Mouse (Mus musculus): ENCODE results near the gene Rasgrf2. TPM values are rescaled to one million over a fixed set of nuclear protein-coding genes. Genes with fewer than 3 reads are reported as not detected.

Gene Rasgrf2
- polyA plus RNA-seq, 1 experiment from 2014 or later = 0.19 TPM

DNA sequence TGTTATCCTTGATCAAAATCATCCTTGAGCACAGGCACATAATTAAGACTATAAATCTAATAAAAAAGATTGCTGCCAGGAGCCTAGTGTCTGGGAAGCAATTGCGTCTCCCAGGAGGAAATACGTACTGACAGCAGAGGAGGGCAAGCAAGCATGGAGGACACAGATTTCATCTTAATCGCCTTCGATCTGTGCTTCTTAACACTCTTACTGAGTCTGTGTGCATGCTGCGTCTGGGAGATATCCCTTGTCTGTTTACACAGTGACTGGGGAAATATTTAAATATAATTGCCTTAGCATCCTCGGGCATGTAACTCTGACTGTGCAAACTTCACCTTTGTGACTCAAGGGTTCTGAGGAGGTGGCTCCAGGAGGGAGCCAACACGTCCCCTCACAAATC is 33.0 kb downstream of the Rasgrf2 start:
- no peak overlapping the region for H3K9ac ChIP-seq
- H3K4me2 ChIP-seq = no peak overlapping the region
- WGBS (ENCODE audit: insufficient replicate concordance) = 52% methylated on average over 7 of the region's 7 CpGs
- no peak overlapping the region for H3K4me3 ChIP-seq
- no peaks in the 10 kb centered on the region for H3K9me3 ChIP-seq (replicated peaks)
- H3K27me3 ChIP-seq (replicated peaks) = no peaks in the 10 kb centered on the region
- no peak overlapping the region for H3K27ac ChIP-seq
- H3K4me1 ChIP-seq = no peaks in the 10 kb centered on the region
- H3K36me3 ChIP-seq = no peaks in the 10 kb centered on the region
- no peak for ATAC-seq

DNA sequence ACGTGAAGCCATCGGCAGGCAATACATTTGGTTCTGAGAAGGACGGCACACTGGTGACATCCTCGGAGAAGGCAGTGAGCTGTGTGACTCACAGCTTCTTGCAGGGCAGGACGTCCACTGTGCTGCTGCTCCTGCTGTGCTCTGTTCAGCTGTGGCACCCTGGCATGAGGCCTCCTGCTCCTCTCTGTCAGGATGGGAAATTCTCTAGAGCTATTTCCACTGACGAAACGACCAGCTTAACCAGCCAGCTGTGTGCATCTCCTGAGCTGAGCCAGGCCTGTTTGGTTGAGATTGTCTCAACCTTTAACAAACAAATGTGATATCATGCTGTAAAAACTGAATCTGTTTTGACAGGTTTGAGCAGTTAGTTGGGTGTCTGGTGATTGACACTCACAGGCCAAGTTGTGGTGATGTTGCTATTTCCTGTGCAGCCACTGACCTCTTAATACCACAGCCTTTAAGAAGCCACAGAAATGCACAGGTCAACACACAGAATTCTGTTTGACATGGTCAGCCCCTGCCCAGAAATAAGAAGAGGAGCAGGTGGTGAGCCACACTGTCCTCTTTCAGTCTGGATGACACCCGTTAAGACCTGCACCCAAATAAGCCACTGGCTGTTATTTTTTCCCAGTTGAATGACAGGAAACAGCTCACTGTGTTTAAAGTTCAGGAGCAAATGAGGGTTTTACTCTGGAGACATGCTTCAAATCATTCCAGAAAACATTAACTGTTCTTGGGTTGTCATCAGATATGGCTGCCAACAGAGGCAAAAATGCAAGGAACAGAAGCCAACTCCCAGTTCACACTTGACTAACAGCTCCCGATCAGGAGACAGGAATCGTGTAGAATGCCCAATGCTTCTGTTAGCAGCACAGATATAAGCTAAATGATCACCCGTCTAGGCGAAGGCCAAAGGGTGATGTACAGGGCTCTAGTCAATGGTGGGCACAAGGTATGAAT is 36.0 kb downstream of the Rasgrf2 start:
- Histone ChIP-seq H3K4me3 (no peak overlapping the region), H3K27me3 (replicated peaks) (no peaks in the 10 kb centered on the region), H3K9me3 (replicated peaks) (no peaks in the 10 kb centered on the region), H3K36me3 (no peaks in the 10 kb centered on the region), H3K27ac (no peak overlapping the region), H3K4me2 (no peak overlapping the region), H3K9ac (no peak overlapping the region), H3K4me1 (no peaks in the 10 kb centered on the region)
- no peak for ATAC-seq
- 62% methylated on average over 12 of the region's 12 CpGs for WGBS (ENCODE audit: insufficient replicate concordance)

DNA sequence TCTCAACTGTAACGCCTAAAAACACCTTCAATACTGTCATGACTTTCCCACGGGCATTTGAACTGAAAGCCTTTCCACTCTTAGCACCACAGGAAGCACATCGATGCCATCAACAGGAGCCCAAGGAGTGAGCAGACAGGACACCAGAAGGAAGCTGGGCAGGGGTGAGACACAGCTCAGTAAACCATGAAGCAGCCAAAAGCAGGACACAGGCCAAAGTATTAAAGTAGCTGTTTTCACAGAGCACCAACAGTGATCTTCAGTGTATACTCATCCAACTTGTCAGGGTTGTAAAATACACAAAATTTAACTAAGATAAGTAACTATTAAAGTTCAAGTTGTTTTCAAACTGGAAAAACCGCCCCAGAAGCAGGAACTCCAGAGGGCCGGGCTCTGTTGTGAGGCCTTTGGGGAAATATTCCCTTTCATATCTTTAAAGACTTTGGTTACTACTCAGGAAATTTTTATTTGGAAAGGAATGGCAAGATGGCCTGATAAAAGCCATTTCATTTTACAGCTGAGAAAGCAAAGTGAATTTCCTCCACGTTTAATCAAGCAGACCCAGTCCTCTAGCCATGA is 37.7 kb downstream of the Rasgrf2 start:
- H3K9me3 ChIP-seq (replicated peaks) = no peaks in the 10 kb centered on the region
- H3K4me3 ChIP-seq = no peak overlapping the region
- H3K27me3 ChIP-seq (replicated peaks) = no peaks in the 10 kb centered on the region
- no peaks in the 10 kb centered on the region for H3K36me3 ChIP-seq
- ATAC-seq = no peak
- WGBS (ENCODE audit: insufficient replicate concordance) = 70% methylated on average over 6 of the region's 6 CpGs
- no peak overlapping the region for H3K27ac ChIP-seq
- no peak overlapping the region for H3K9ac ChIP-seq
- no peaks in the 10 kb centered on the region for H3K4me1 ChIP-seq
- H3K4me2 ChIP-seq = no peak overlapping the region

DNA sequence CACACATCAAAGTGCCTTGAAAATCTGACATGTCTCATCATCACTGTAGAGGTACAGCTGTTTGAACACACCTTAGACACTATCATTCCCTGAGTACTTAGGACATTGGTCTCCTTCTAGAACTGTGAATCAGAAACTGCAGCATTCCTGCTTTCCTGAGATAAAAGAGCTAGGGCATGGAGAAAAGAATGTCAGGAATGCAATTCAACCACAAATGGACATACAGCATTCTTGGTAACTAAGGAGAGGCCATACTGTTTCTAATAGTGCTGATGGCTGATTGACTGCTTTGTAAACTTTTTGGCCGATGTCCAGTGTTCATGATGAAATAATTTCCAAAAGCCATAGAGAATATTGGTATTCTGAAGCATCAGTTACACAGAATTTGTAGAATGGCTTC is 58.3 kb downstream of the Rasgrf2 start:
- no peak overlapping the region for H3K27ac ChIP-seq
- 53% methylated on average over 1 of the region's 1 CpGs for WGBS (ENCODE audit: insufficient replicate concordance)

DNA sequence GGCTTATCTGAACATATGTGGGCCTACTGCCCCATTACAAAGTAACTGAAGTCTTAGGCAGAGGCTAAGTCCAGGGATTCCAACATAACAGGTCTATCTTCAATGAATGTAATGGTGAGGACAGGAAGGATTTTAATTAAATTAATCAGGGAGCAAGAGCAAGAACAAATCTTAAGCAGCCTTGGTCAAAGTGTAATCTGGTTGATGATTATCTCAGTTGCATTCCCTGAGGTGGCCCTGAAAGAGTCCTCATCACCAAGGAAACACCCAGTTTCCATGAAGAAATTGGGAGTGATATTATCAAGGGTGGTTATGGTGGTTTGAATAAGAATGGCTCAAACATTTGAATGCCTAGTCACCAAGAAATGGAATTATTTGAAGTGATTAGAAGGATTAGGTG is 62.8 kb downstream of the Rasgrf2 start:
- no peak for ATAC-seq
- no peak overlapping the region for H3K9ac ChIP-seq
- no peak overlapping the region for H3K27ac ChIP-seq
- H3K4me3 ChIP-seq = no peak overlapping the region
- no peaks in the 10 kb centered on the region for H3K9me3 ChIP-seq (replicated peaks)
- no peaks in the 10 kb centered on the region for H3K36me3 ChIP-seq
- no peak overlapping the region for H3K4me2 ChIP-seq
- no peaks in the 10 kb centered on the region for H3K4me1 ChIP-seq
- H3K27me3 ChIP-seq (replicated peaks) = no peaks in the 10 kb centered on the region

More for the DNA sequence above, 58.3 kb downstream of the Rasgrf2 start:
- Histone ChIP-seq H3K27me3 (replicated peaks) (no peaks in the 10 kb centered on the region), H3K36me3 (no peaks in the 10 kb centered on the region), H3K9ac (no peak overlapping the region), H3K4me1 (no peaks in the 10 kb centered on the region), H3K4me2 (no peak overlapping the region), H3K4me3 (no peak overlapping the region), H3K9me3 (replicated peaks) (no peaks in the 10 kb centered on the region)
- no peak for ATAC-seq

DNA sequence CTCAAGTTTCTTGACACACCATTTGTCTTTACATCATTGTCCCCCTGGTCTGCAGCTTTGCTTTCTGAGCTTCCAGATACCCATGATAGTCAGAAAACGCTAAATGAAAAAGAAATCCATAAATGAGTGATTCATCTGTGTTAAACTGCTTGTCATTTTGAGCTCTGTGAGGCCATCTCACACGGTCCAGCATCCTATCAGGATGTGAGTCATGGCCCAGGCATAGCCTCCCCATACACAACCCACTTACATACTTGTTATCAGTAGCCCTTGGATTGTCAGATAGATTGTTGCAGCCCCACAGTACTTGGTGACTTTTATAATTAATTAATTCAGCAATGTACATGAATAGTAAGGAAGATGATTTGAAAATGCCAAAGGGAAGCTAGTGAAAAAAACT is 63.6 kb downstream of the Rasgrf2 start:
- Histone ChIP-seq H3K4me1 (no peaks in the 10 kb centered on the region), H3K9ac (no peak overlapping the region)
- 47% methylated on average over 2 of the region's 2 CpGs for WGBS (ENCODE audit: insufficient replicate concordance)

DNA sequence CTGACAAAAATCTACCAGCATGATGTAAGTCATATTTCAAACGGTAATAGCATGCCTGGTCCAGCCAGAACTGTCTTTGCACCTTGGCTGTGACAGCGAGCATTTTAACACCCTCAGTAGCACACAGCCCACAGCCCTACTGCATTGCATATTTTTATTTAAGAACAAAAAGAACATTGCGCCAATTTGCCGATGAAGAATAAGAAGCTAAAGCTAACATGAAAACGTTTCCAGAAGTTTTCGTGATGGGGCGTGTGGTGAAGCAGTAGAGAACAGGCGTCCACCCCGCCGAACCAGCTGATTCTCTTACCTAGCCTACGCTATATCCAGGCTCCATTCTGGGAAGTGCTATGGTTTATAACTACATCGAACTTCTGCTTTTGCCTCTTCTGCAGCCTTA is 77.7 kb downstream of the Rasgrf2 start:
- H3K4me1 ChIP-seq = no peaks in the 10 kb centered on the region
- H3K9me3 ChIP-seq (replicated peaks) = no peaks in the 10 kb centered on the region
- no peak overlapping the region for H3K27ac ChIP-seq
- no peak overlapping the region for H3K9ac ChIP-seq
- no peak overlapping the region for H3K4me2 ChIP-seq
- no peak for ATAC-seq
- no peaks in the 10 kb centered on the region for H3K36me3 ChIP-seq
- WGBS (ENCODE audit: insufficient replicate concordance) = 75% methylated on average over 12 of the region's 12 CpGs
- H3K4me3 ChIP-seq = no peak overlapping the region
- H3K27me3 ChIP-seq (replicated peaks) = no peaks in the 10 kb centered on the region

More for the DNA sequence above, 63.6 kb downstream of the Rasgrf2 start:
- H3K9me3 ChIP-seq (replicated peaks) = no peaks in the 10 kb centered on the region
- no peaks in the 10 kb centered on the region for H3K27me3 ChIP-seq (replicated peaks)
- no peak overlapping the region for H3K4me2 ChIP-seq
- H3K27ac ChIP-seq = no peak overlapping the region
- H3K4me3 ChIP-seq = no peak overlapping the region
- no peaks in the 10 kb centered on the region for H3K36me3 ChIP-seq
- no peak for ATAC-seq

DNA sequence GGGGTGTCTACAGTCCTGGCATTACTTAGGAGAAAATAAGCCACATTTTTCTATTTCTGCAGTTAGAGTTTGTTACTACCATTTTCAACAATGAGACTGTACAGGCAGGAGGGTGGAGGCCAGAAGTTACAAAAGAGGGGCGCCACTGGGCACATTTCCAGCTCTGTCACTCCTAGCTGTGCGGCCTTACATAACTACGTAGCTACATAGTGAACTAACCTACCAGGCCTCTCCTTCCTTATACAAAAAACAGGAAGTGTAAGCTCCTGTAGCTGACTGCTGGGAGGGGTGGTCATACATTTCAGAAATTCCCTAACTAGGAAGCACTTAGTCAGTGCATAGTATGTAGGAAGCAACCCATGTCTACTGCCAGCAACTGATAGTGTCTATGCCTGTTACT is 78.5 kb downstream of the Rasgrf2 start:
- 73% methylated on average over 3 of the region's 3 CpGs for WGBS (ENCODE audit: insufficient replicate concordance)
- Histone ChIP-seq H3K27ac (no peak overlapping the region), H3K27me3 (replicated peaks) (no peaks in the 10 kb centered on the region), H3K9me3 (replicated peaks) (no peaks in the 10 kb centered on the region), H3K4me2 (no peak overlapping the region), H3K9ac (no peak overlapping the region), H3K4me3 (no peak overlapping the region), H3K4me1 (no peaks in the 10 kb centered on the region), H3K36me3 (no peaks in the 10 kb centered on the region)
- ATAC-seq = no peak

DNA sequence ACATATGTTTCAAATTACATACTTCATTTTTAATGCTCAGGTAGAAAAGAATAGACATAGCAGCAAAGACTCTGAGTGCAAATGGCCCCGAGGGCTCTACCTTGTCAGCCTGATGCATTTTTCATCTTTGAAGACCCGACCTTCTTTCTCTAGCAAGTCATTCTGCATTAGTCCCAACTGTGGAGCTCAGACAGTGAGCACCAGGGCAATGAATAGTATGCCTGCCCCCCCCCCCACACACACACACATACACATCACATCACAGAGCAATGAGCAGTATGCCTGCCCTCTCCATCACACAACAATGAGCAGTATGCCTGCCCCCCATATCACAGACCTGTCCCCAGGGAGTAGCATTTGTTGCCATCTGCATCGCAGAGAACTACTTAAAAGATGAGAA is 80.2 kb downstream of the Rasgrf2 start:
- no peaks in the 10 kb centered on the region for H3K27me3 ChIP-seq (replicated peaks)
- no peak for ATAC-seq
- 56% methylated on average over 3 of the region's 3 CpGs for WGBS (ENCODE audit: insufficient replicate concordance)

DNA sequence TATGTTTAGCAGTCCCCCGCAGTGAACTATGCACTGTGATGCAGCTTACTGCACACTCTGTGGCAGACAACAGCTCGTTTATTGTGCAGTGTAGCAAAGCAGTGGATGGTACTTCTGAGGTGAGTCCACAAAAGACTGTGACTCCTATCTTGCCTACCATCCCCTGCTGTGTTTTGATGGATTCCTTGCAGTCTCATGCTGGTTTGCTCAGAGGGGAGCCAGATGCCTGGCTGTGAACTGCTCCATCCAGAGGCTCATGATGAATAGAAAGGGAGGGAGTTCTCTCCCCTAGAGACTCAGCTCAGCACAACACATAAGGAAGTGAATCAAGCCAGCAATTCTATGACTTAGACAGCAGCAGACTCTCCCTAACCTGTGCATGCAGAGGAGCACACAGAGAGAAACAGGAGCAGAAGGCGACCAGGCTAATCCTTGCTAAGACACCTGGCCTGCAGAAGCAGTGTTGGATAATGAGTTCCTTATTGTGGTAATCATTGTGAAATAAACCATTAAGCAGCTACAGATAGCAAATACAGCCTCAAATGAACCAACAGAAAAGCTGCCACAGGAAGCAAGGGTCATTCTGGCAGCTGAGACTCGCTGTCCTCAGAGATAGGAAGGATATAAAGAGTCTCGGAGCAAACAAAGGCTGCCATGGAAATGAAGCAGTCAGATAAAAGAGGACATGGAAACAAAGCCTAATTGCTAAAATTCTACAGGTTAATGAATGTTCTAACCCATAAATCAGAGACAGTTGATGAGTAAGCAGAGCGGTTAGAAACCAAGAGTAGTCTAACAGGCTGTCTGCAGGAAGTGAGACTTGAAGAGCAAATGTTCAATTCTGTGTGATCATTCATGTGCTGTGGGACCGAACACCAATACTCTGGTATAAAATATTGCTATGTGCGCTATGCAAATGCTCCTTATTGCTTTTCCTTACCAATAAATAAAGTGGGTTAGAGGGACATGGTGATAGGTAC is 89.6 kb downstream of the Rasgrf2 start:
- ATAC-seq = no peak
- no peaks in the 10 kb centered on the region for H3K9me3 ChIP-seq (replicated peaks)
- 49% methylated on average over 8 of the region's 8 CpGs for WGBS (ENCODE audit: insufficient replicate concordance)
- no peak overlapping the region for H3K9ac ChIP-seq
- no peaks in the 10 kb centered on the region for H3K27me3 ChIP-seq (replicated peaks)
- H3K27ac ChIP-seq = no peak overlapping the region
- H3K4me3 ChIP-seq = no peak overlapping the region
- no peak overlapping the region for H3K4me2 ChIP-seq
- H3K36me3 ChIP-seq = no peaks in the 10 kb centered on the region
- H3K4me1 ChIP-seq = no peaks in the 10 kb centered on the region

More for the DNA sequence above, 80.2 kb downstream of the Rasgrf2 start:
- no peak overlapping the region for H3K4me2 ChIP-seq
- no peak overlapping the region for H3K27ac ChIP-seq
- H3K9ac ChIP-seq = no peak overlapping the region
- no peaks in the 10 kb centered on the region for H3K36me3 ChIP-seq
- no peaks in the 10 kb centered on the region for H3K9me3 ChIP-seq (replicated peaks)
- no peaks in the 10 kb centered on the region for H3K4me1 ChIP-seq
- no peak overlapping the region for H3K4me3 ChIP-seq

DNA sequence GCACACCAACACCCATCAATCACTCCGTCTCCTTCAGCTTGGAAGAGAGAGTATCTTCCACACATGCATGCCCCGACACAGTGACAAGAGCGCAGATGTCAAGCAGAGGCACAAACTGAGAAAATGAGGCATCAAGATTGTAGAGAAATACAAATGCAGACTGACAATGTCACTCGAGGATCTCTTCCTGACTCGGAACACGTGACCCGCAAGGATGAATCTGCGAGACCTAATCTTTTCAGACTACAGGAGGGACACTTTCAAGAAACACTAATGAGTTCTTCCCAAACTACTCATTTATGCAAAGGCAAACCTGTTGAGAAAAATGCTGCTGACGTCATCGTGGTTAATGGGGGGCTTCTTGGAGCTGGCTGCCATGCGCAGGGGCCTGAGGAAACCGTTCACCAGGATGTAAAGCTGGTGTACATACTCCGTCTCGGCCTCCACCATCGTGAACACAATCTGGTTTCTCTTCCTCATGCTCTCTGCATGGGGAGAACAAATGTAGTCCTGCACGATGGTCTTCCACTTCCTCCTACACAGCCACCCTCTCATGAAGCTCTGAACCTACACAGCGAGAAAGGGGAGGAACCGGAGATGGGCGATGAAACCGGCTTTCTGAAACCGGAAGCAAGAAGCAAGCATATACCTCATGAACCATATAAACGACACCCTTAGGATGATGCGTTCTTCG is 100.9 kb downstream of the Rasgrf2 start:
- Histone ChIP-seq H3K4me1 (no peaks in the 10 kb centered on the region), H3K4me3 (no peak overlapping the region), H3K9ac (no peak overlapping the region), H3K36me3 (no peaks in the 10 kb centered on the region), H3K4me2 (no peak overlapping the region), H3K27me3 (replicated peaks) (no peaks in the 10 kb centered on the region), H3K9me3 (replicated peaks) (no peaks in the 10 kb centered on the region), H3K27ac (no peak overlapping the region)
- ATAC-seq = no peak
- WGBS (ENCODE audit: insufficient replicate concordance) = 74% methylated on average over 24 of the region's 24 CpGs

All from liver, embryonic 12.5 days (tissue).